Mouse (Mus musculus) midbrain, embryonic 13.5 days (tissue): ENCODE data around the gene Nkiras1. TPM values are rescaled to one million over a fixed set of nuclear protein-coding genes. Genes with fewer than 3 reads are reported as not detected.

Source experiments
- ATAC-seq: fragments of 200-750 bp; cut with Nextera tagmentation; 2 replicates; pipeline ENCODE4 v1.8.0; 2017; ENCODE audit warnings: mild to moderate bottlenecking, moderate TSS enrichment, moderate library complexity
- H3K27ac ChIP-seq: fragments of 300-500 bp; sonication (generic); 2 replicates; pipeline ENCODE4 v1.5.1; 2015; ENCODE audit warnings: inconsistent platforms, mild to moderate bottlenecking, moderate library complexity
- H3K27me3 ChIP-seq: fragments of 300-500 bp; sonication (generic); 2 replicates; pipeline ENCODE4 v1.6.1; 2015; ENCODE audit warnings: mild to moderate bottlenecking, inconsistent platforms
- H3K36me3 ChIP-seq: fragments of 300-500 bp; sonication (generic); 2 replicates; pipeline ENCODE4 v1.6.1; 2015; ENCODE audit warnings: mild to moderate bottlenecking, inconsistent platforms
- H3K4me1 ChIP-seq: fragments of 300-500 bp; sonication (generic); replicated peaks from 2 replicates; pipeline ENCODE4 v1.6.1; 2015; ENCODE audit warnings: inconsistent platforms
- H3K4me2 ChIP-seq: fragments of 300-500 bp; sonication (generic); replicated peaks from 2 replicates; pipeline ENCODE4 v1.6.1; 2015; ENCODE audit warnings: moderate library complexity, mild to moderate bottlenecking, inconsistent platforms
- H3K4me3 ChIP-seq: fragments of 300-500 bp; sonication (generic); replicated peaks from 2 replicates; pipeline ENCODE4 v1.5.1; 2015; ENCODE audit warnings: mild to moderate bottlenecking, inconsistent platforms
- H3K9ac ChIP-seq: fragments of 300-500 bp; sonication (generic); replicated peaks from 2 replicates; pipeline ENCODE4 v1.6.1; 2015; ENCODE audit warnings: mild to moderate bottlenecking, inconsistent platforms
- H3K9me3 ChIP-seq: fragments of 300-500 bp; sonication (generic); 2 replicates; pipeline ENCODE4 v1.6.1; 2016; ENCODE audit warnings: mild to moderate bottlenecking, inconsistent platforms
- WGBS: fragments of 180-500 bp; shearing (Covaris S2); methylation state at CpG from one replicate; pipeline ENCODE4 v1.1.7; 2015; 5-methylcytosine and 5-hydroxymethylcytosine counted together
- polyA plus RNA-seq: library from polyadenylated mRNA; unstranded; fragments of >200 nt; fragmentation: Nextera tagmentation; extraction: Ambion mirVana; gene quantifications from 2 replicates; pipeline ENCODE4 v1.2.1, GENCODE M21; 2015

Gene Nkiras1
- polyA plus RNA-seq, 1 experiment from 2014 or later: 32.2 TPM

GRCm38 (mm10) chr14:18326968-18327672, 56.2 kb downstream of the Nkiras1 start:
- Histone ChIP-seq H3K27me3 (no peaks in the 10 kb centered on the region), H3K4me1 (peaks cover 46% of the 10 kb centered on the region), H3K4me2 (peak overlapping the region; percentile 77), H3K9me3 (no peaks in the 10 kb centered on the region), H3K27ac (peak overlapping the region; percentile 64; the same call in 1 of the 2 replicates), H3K36me3 (peaks cover 3% of the 10 kb centered on the region; the same call in 1 of the 2 replicates), H3K4me3 (peak overlapping the region; percentile 53), H3K9ac (peak overlapping the region; percentile 76)
- under 1% methylated on average over 36 of the region's 37 CpGs for WGBS
- ATAC-seq: peak; percentile 63

GRCm38 (mm10) chr14:18330789-18331692, 60.1 kb downstream of the Nkiras1 start:
- peaks cover 37% of the 10 kb centered on the region for H3K4me1 ChIP-seq
- ATAC-seq: peak; percentile 66
- no peaks in the 10 kb centered on the region for H3K9me3 ChIP-seq
- H3K9ac ChIP-seq: peak overlapping the region; percentile 97
- WGBS: under 1% methylated on average over 50 of the region's 99 CpGs
- peak overlapping the region; percentile 89 for H3K4me3 ChIP-seq
- H3K36me3 ChIP-seq: peaks cover 3% of the 10 kb centered on the region; the same call in 1 of the 2 replicates
- no peaks in the 10 kb centered on the region for H3K27me3 ChIP-seq
- peak overlapping the region; percentile 70 for H3K4me2 ChIP-seq
- H3K27ac ChIP-seq: peak overlapping the region; percentile 88

DNA sequence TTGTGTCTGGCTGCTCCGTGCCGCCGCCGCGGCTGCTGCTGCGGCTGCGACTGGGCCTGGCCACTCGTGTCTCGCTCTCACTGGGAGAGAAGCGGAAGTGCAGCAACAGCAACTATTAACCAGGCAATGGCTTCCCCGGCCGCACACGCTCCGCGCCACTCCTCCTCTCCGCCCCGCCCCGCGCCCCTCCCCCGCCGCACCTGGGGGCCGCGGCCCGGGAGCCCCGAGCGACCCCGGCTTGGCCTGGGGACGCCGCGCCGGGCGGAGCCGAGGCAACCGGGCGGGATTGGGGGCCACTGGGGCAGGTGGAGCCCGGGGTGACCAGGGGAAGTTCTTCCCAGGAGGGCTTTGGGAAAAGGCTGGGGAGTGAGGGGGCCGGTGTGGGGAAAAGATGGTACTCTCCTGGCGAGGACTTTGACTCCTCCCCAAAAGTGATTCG, 60.8 kb downstream of the Nkiras1 start, which contains the start of gene Ube2e1:
TSS of gene Ube2e1 (minus strand) at position 167 of the 439 bp plus-strand sequence.
- Histone ChIP-seq H3K27me3 (no peaks in the 10 kb centered on the region), H3K9ac (peak within 1 kb of the TSS; percentile 97), H3K9me3 (no peaks in the 10 kb centered on the region), H3K27ac (peak within 1 kb of the TSS; percentile 88), H3K4me1 (peaks cover 30% of the 10 kb centered on the region), H3K4me3 (peak within 1 kb of the TSS; percentile 89), H3K36me3 (peaks cover 3% of the 10 kb centered on the region; the same call in 1 of the 2 replicates), H3K4me2 (peak within 1 kb of the TSS; percentile 70)
- under 1% methylated on average over 36 of the region's 39 CpGs for WGBS
- peak; percentile 93 for ATAC-seq

Other genes starting within 250 kb of the Nkiras1 start
- gene Nr1d2, start 32.0 kb upstream of the Nkiras1 start, polyA plus RNA-seq: 4.0 and 5.1 TPM in 2 replicates
- 322 and 334 TPM in 2 replicates for gene Rpl15, start 255 bp downstream of the Nkiras1 start, polyA plus RNA-seq
- gene Ube2e1, start 60.7 kb downstream of the Nkiras1 start, polyA plus RNA-seq: 219 TPM in 2 replicates